Mouse (Mus musculus): ENCODE measurements around the gene Brinp2.

Brinp2 gene

DNA sequence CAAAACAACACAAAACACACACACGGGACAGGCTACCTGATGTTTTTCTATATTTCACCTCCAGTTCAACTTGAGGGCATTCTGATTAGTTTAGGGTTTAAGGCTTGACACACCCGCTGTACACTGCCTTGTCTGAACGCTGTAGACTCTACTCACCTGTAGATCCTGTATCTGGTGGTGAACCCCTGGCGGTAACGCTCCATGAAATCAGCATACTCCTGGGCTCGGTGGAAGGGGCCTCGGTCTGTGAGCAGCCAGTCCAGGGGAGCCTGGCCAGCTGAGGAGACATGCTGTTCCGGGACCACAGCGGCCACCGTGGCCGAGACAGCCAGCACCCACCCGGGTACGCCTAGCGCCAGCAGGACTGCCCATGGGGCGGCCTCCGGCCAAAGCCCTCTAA, 60.9 kb downstream of the Brinp2 start:
- DNase-seq (ENCODE audit: low read depth): no peak

DNA sequence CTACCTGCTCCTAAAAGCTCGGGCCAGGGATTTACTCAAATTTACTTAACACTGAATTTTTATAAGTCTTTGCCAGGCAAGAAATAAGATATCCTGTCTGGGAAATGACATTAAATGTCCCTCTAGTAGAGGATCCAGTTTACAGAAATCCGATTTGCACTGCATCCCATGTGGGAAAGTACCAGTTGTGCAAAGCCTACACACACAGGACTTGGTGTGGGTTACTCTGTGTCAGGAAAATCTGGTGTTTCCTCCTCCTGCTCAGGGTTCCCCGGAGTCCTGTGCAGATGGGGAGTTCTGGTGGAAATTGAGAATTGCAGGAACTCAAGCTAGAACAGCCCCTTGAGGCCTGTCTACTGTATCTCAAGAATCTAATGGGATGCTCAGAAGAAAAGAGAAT, 70.9 kb downstream of the Brinp2 start:
- no peak for DNase-seq (ENCODE audit: low read depth)

DNA sequence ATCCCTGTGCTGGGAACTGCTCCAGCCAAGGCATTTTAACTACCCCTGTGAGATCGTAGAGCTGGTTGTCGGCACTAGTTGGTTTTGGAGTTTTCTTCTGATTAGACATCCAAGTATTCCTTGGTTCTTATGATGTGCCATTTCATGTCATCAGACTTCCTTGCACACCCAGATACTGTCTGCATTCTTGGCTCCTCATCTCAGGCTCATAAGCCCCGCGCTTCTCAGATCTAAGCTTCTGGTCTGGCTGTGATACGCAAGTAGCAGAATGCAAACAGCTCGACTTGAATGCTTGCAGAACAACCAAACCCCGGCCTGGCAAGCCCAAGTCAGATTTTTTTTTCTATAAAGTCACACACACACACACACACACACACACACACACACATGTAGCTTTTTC, 72.3 kb downstream of the Brinp2 start:
- DNase-seq (ENCODE audit: low read depth): no peak

DNA sequence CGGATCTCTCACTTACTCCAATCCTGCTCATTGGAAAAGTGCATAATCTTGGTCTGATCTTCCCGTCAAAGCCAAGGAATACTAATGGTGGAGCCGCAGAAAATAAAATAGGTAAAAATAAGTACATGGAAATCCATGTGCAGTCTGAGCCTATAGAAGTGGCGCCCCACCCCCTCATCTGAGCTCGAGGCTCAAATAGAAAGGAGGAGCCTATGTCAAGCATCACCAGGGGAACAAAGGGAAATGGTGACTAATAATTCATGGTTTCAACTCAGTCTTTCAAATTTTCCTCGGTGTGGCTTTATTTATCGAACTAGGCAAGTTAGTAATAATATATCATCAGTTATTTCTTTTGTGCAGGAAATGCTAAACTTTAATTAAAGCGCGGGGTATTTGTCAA, 84.1 kb downstream of the Brinp2 start:
- no peak for DNase-seq (ENCODE audit: low read depth)

DNA sequence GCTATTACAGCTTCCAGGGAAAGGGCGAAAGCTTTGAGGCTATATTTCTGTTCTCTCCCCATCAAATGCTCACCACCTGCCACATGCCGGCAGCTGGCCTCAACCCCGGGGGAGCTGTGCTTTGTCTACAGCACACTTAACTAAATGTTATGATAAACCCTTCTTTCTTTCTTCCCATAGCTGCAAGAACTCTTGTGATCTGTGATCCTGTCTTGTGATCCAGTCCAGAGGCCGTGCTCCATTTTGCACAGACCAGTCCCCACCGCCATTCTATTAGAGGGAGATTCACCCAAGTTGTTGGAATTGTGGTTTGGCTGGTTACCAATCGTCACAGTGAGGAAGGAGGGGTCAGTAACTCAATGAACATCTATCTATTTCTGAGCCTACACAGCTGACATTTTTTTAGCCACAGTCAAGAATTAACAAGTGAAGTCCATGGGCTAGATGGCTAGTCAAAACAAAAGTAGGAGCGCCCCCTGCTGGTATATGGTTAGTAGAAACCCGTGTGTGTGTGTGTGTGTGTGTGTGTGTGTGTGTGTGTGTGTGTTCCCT, 89.0 kb downstream of the Brinp2 start:
- DNase-seq (ENCODE audit: low read depth): no peak

DNA sequence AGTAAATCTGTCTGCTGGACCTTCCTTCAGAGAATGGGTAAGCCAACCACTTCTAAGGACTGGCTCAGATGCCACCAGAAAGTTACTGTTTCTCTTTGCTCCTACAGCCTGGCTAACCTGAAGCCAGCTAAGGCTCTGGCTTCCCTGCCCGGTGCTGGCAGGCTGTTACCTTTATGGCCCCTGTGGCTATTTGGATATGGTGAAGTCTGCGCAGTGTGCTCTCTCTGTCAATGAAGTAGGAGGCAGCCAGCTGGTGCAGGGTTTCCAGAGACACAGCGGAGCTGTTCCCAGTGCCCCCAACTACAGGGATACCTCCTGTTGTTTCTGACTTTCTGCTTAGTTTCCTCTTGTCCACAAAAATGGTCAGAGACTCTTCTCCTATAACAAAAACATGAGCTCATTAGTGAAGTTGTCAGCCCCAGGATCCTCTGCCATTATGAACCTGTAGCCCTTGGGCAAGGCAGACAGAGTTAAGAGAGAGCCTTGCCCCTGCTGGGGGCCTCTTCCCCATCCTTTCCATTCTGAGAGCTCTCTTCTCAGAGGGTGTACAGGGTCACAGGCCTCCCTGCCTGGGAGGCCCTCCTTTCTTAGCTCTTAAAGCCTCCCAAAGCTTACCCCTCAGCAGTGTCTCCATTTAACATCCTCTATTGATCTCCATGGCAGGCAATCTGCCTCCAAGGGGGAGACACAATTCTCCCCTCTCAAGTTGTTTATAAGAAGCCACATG, 89.7 kb downstream of the Brinp2 start:
- DNase-seq (ENCODE audit: low read depth): no peak

DNA sequence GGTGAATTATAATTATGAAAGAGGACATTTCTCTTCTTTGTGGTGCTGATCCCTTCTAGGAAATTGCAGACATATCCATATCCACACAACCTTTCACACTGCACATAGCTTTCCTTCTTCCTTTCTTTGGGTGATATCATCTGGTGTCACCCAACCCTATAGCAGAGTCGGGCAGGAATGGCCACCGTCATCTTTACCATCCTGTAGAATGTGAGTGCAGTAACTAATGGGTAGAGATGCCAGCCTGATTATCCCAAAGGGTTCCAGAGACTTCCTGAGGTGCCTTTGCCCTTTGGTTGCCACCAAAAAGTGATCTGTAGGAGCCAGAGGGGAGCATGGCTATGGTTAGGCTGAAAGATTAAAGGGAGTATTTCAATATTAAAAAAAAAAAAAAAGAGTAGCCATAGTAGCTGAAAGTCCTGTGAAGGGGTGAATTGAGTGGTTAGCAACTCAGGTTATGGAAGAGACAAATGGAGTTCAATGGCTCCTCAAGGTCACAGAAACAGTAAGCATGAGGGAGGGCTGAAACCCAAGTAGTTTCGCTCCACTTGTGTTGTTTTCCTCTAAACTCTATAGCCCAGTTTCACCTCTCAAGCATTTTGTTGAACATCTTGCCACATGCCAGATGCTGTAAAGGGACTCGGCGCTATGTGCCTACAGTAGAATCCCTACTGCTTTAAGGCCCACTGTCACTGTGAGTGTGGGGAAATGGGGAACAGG, 96.5 kb downstream of the Brinp2 start:
- DNase-seq (ENCODE audit: low read depth): no peak

DNA sequence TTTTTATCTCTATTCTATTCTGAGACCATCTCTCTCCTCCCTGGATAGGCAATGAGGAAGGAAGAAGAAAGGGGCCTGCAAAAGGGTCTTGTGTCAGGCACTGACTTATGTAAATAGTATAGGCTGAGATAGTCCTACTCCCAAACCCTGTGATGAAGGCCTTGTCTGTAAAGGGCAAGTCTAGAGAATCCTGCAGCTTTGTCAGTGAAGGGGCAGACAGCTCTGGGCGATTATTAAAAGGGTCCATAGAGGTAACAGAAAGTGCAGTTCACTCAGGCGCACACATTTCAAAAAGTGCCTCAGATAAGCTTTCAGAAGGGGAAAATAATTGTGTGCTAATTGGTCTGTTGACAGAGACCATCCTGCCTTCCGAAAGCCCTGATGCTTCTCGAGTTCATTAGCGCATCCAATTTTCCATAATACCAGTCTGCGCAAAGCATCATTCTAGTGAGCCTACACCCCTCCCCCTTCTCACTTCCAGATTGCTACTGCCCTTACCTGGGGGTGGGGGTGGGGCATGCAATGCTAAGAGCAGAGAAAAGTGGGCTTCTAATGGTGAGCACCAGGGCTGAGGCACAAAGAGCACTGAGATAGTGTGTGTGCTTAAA, 97.3 kb downstream of the Brinp2 start:
- DNase-seq (ENCODE audit: low read depth): no peak

DNA sequence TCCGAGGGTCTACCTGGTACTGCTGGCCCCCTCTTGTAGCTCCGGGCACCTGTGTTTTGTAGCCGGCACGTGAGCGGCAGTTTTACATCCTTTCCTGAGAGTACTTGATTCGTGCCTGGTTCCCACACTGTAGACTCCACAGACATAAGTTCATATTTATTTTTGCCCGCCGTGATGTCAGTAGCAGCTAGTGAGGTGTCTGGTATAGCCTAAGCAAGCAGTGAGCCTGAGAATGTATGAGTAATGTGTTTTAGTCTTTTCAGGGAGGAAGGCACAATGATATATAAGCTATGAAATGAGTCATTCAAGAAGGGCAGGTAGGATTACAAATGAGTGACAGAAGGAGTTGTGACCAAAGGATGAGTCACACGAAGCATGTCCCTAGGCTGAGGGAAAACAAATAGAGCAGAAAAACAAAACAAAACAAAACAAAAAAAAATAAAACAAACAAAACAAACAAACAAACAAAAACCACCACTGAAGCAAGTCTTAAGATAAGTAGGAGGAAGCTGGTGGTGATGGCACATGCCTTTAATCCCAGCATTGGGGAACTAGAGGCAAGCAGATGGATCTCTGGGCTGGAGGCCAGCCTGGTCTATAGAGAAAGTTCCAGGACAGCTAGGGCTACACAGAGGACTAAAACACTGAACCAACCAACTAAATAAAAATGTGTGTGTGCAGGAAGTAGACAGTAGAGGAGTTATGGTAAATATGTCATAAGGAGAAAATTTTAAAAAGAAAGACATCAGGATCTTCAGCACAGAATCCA, 100.0 kb downstream of the Brinp2 start:
- no peak for DNase-seq (ENCODE audit: low read depth)

DNA sequence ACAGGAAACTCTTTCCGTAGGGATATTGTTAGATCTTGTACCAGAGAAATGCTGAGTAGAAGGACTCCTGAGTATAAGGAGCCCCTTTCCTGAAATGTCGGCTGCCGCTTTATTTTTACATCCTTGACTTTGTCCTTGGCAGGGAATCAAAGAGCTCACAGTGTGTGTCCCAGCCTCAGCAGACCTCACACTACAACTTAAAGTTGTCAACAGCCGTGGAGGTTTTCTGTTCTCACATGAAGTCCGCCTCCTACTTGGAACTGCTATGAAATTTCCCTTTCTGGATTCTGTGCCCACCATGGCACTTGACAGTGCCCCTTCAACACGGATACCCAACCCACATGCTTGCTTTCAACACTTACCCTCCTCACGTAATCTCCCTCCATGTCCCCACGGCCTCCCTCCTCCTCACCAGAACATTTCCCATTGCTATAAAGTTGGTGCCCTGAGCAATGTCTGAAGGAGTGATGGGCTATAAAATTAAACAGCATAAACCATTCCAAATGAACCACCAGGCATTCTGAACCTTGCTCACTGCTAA, 103.4 kb downstream of the Brinp2 start:
- DNase-seq (ENCODE audit: low read depth): no peak

DNA sequence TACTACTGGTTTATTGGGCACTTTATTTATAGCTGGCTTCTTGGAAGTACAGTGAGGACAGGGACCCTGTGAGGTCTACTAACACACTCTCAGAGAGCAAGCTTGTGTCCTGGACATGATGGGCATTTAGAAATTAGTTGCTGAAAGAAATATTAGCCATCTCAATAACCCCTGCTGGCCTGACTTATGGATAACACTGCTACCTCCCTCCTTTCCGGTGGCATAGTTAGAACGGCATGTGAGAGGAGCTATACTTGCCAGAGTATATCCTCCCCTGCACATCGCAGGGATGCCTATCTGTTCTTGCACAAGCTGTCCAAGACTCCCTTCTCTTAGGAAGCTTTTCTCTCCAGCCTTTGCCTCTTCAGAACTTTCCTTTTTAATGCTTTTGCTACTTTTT, 107.9 kb downstream of the Brinp2 start:
- no peak for DNase-seq (ENCODE audit: low read depth)

DNA sequence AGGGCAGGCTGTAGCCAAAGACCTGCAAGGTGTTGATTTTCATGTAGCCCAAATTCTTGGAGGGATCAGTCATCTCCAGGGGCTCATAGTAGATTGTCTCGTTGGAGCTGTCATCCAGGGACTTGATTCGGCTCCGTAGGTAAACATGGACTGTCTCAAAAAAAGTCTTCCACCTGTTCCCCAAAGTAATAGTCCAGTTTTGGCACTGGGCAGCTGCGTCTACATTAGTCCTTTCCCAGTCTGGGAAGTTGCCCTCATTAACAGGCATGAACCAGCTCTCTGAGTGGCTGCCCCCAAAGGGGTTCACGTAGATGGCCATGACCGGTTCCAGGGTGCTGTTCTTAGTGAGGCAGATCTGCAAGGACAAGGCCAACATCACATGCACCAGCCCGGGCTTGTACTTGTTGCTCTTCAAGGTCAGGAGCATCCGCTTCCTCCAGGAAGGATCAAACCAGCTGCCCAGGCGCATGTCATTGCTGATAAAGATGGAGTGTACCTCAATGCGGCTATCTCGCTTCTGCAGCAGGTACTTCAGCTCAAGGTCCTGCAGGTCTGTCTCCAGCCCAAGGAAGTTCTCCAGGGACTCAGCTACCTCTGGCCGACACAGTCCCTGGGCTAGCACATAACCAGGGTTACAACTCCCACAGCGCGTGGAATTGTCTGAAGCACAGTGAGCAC, 109.5 kb downstream of the Brinp2 start:
- DNase-seq (ENCODE audit: low read depth): no peak

DNA sequence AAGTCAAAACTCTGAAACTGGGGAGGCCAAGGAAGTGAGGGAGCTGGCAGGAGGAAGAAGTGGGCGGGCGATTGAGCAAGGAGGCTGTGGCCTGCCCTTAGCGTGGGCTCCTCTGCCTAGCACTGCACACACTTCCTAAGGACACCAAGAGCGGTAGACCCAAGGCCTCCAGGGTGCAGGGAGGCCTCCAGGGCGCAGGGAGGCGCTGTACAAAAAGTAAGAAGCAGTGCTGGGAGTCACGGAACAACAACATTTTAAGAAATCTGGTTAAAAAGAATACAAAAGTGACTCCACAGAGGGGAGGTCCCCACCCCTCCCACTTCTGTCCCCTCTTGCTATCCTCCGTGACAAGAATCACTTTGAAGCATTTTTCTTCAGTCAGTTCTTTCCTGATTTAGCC, 110.6 kb downstream of the Brinp2 start:
- no peak for DNase-seq (ENCODE audit: low read depth)

DNA sequence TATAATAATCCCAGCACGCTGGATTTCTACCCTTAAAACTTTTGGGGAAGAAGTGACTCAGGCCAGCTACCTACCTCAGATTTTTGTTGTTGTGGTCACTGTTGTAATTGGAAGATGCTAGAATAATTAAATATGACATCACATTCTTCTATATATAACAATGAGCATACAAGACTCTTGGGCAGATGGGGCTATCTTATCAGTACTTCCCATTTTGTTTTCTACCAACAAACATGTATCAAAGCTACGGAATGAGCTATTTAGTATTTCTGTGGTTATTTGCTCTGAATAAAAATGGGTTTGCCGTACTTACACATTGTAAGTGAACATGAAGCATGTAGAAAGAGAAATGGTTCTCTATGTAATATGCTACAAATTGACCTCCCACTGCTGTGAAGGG, 112.1 kb downstream of the Brinp2 start:
- no peak for DNase-seq (ENCODE audit: low read depth)

DNA sequence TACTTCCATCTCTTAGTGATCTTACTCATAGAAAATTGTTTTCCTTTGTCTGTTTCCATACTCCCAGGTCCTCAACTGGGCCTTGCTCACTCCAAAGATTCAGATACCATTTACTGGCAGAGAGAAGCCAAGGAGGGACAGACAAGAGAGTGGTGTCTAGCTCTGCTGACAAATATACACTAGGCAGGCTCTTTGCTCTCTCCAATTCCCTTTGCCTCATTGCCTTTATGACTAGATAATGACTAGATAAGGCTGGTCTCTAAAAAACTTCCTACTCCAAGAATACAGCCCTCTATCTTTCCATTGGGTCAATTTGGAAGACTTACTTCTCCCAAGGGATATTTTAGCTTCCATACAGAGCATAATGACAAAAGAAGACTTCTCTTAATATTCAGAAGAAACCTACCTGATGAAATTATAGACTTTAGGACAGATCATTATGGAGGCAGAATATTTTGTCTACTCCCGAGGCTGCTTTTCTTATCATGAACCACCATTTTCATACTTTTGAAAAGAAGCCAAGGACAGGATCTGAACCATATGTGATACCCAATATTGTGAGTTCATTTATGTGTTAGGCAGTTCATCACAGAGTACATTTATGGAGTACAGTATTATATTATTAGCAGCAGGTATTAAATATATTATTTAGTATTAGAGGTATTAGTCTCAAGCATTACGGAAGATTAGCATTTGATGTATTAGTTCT, 114.1 kb downstream of the Brinp2 start:
- DNase-seq (ENCODE audit: low read depth): no peak

DNA sequence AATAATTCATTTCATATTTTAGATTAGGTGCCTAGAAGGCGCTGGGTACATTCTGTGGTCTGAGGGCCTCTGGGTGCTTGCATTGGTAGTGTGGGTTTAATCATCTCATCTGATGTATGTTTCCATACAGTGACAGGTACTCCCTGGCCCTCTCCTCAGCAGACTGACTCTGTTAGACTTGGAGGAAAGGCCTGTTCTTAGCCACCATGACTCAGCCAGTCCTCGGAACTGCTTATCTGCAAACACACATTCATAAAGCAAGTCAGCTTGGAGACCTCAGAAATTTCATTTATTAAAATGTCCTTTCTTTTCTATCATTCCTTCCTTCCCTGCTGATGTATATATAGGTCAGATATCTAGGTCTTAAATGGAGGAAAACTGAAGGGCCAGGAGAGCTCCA, 116.3 kb downstream of the Brinp2 start:
- DNase-seq (ENCODE audit: low read depth): no peak

DNA sequence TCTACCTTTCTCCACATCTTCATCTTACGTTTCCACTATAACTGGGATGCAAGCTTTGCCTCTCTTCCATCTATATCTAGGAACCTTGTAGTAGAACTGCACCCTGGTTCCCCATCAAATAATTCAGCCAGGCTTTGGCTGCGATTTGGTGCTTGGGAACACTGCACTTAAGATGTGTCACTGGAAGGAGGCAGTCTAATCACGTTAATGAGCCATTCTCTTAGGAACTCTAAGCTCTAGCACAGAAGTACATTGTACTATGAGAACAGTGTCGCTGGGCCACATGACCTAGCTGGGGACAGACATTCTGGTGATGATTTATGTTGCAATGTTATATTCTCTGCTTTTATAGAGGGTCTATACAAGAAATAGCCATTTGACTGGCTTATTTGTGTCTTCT, 117.4 kb downstream of the Brinp2 start:
- DNase-seq (ENCODE audit: low read depth): no peak

DNA sequence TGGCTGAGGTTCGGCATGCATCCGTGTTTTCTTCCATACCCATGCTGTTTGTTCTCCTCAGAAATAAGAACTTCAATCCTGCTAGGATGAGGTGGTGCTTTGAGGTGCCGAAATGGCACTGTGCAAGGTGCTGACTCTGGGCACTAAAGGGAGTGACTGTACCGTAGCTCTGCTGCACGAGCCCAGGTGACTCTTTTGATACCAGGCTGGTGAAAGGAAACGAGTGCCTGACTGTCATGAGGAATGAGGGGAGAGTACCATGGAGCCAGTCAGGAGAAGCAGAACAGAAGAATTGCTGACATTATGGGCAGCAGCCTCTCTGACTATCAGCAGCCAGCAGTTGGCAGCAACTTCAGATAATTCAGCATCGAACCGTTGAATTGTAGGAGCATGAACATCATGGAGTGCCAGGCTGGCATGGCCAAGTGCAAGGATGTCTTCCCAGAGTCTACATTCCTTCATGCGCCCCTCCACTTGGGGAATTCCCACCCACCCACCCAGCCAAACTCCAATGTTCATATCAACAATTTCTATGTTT, 127.4 kb downstream of the Brinp2 start:
- no peak for DNase-seq (ENCODE audit: low read depth)

DNA sequence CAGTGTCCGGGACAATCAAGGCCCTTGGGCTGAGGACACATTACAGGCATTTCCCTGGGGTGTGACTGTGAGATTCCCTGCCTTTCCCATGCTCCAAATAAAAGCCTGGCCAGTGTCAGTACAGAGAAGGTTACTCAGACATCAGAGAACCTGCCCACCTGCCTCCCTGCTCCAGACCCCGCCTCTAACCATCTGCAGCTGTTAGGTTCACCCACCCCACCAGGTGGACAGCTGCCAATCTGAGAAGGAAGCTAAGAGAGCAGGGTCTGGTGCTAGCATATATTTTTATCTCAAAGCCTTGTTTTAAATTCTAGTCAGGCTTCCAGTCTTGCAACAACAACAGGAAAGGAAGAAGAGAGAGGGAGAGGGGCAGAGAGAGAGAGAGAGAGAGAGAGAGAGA, 128.9 kb downstream of the Brinp2 start:
- no peak for DNase-seq (ENCODE audit: low read depth)

DNA sequence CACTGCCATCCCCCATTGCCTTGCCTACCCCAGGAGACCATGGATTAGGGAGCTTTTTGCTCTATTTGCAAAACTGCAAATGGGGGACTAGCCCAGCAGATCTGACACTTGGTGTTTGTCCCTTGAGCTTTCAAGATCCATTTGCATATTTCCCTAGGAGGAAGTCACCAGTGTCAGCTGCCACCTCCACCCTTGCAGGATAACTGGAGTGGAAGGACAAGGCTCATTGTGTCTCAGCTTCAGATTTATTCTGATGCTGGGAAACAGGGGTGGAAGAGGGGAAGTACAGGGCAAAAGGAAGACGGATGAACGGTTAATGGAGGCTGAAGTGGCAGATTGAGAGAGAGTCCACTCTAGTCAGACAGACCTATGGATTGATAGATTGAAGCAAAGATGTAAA, 129.4 kb downstream of the Brinp2 start:
- DNase-seq (ENCODE audit: low read depth): no peak

DNA sequence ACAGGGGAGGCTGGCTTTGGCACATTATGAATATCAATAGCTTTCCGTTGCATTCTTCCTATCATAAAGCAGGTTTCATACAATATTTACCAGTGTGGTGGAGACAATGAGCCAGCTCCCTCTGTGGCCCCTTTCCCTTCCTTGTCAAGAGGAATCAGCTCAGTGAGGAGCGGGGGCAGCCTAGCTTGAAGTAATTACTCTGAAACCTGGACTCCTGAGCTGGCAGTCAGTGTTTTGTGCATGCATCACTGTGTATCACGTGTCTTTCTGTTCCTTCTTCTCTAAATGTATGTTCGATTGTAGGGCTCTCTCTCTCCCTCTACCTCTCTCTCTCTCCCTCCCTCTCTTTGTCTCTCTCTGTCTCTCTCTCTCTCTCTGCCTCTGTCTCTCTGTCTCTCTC, 135.1 kb downstream of the Brinp2 start:
- DNase-seq (ENCODE audit: low read depth): no peak
